Mouse (Mus musculus): ENCODE results near the gene Ube2q1. TPM values are rescaled to one million over a fixed set of nuclear protein-coding genes. Genes with fewer than 3 reads are reported as not detected.

The Ube2q1 gene
- polyA plus RNA-seq (2012; rRNA removed), result 51.7 and 53.2 TPM in 2 replicates

- H3K4me3 ChIP-seq (ENCODE audit: insufficient read depth, low read length), result peak within 1 kb of the TSS; percentile 76
- no peak for TF ChIP-seq CTCF (IDR thresholded peaks at IDR 0.05; ENCODE audit: extremely low read depth, insufficient read depth, low read length)
- peak; percentile 31; the same call in 1 of the 2 replicates for TF ChIP-seq POLR2A (IDR thresholded peaks at IDR 0.05; ENCODE audit: extremely low read depth, insufficient read depth, low read length)
- H3K4me1 ChIP-seq (ENCODE audit: control insufficient read depth, insufficient read depth, low read length), result peaks cover 7% of the 10 kb centered on the region
- peak within 1 kb of the TSS; percentile 78 for H3K27ac ChIP-seq (ENCODE audit: insufficient read depth, low read length)
Measured at GRCm38 (mm10) chr3:89772968-89773709, at the start of gene Ube2q1. Gene Ube2q1 (plus strand): TSS chr3:89773616.

GRCm38 (mm10) chr3:89727028-89727427 is 46.4 kb upstream of the Ube2q1 start:
- TF ChIP-seq CTCF (IDR thresholded peaks at IDR 0.05; ENCODE audit: extremely low read depth, insufficient read depth, low read length), result peak; percentile 47
- no peak for TF ChIP-seq POLR2A (IDR thresholded peaks at IDR 0.05; ENCODE audit: extremely low read depth, insufficient read depth, low read length)
- no peak overlapping the region for H3K4me3 ChIP-seq (ENCODE audit: insufficient read depth, low read length)
- H3K4me1 ChIP-seq (ENCODE audit: control insufficient read depth, insufficient read depth, low read length), result peaks cover 6% of the 10 kb centered on the region
- no peak overlapping the region for H3K27ac ChIP-seq (ENCODE audit: insufficient read depth, low read length)

- no peak for TF ChIP-seq CTCF (IDR thresholded peaks at IDR 0.05; ENCODE audit: extremely low read depth, insufficient read depth, low read length)
- no peak for TF ChIP-seq POLR2A (IDR thresholded peaks at IDR 0.05; ENCODE audit: extremely low read depth, insufficient read depth, low read length)
- Histone ChIP-seq H3K4me1 (ENCODE audit: control insufficient read depth, insufficient read depth, low read length) (peaks cover 5% of the 10 kb centered on the region), H3K4me3 (ENCODE audit: insufficient read depth, low read length) (no peak overlapping the region), H3K27ac (ENCODE audit: insufficient read depth, low read length) (no peak overlapping the region)
Measured at GRCm38 (mm10) chr3:89728848-89729247, 44.6 kb upstream of the Ube2q1 start.

- no peak overlapping the region for H3K27ac ChIP-seq (ENCODE audit: insufficient read depth, low read length)
- peak; percentile 38; the same call in 1 of the 2 replicates for TF ChIP-seq CTCF (IDR thresholded peaks at IDR 0.05; ENCODE audit: extremely low read depth, insufficient read depth, low read length)
- TF ChIP-seq POLR2A (IDR thresholded peaks at IDR 0.05; ENCODE audit: extremely low read depth, insufficient read depth, low read length), result no peak
- H3K4me3 ChIP-seq (ENCODE audit: insufficient read depth, low read length), result peak overlapping the region; percentile 30
- peaks cover 5% of the 10 kb centered on the region for H3K4me1 ChIP-seq (ENCODE audit: control insufficient read depth, insufficient read depth, low read length)
Measured at GRCm38 (mm10) chr3:89730350-89731331, 42.8 kb upstream of the Ube2q1 start.

- peaks cover 5% of the 10 kb centered on the region for H3K4me1 ChIP-seq (ENCODE audit: control insufficient read depth, insufficient read depth, low read length)
- H3K27ac ChIP-seq (ENCODE audit: insufficient read depth, low read length), result no peak overlapping the region
- H3K4me3 ChIP-seq (ENCODE audit: insufficient read depth, low read length), result no peak overlapping the region
- TF ChIP-seq CTCF (IDR thresholded peaks at IDR 0.05; ENCODE audit: extremely low read depth, insufficient read depth, low read length) (no peak), POLR2A (IDR thresholded peaks at IDR 0.05; ENCODE audit: extremely low read depth, insufficient read depth, low read length) (no peak)
Measured at GRCm38 (mm10) chr3:89732091-89732490, 41.3 kb upstream of the Ube2q1 start.

- H3K4me1 ChIP-seq (ENCODE audit: control insufficient read depth, insufficient read depth, low read length), result no peaks in the 10 kb centered on the region
- TF ChIP-seq CTCF (IDR thresholded peaks at IDR 0.05; ENCODE audit: extremely low read depth, insufficient read depth, low read length) (no peak), POLR2A (IDR thresholded peaks at IDR 0.05; ENCODE audit: extremely low read depth, insufficient read depth, low read length) (no peak)
- H3K27ac ChIP-seq (ENCODE audit: insufficient read depth, low read length), result no peak overlapping the region
- no peak overlapping the region for H3K4me3 ChIP-seq (ENCODE audit: insufficient read depth, low read length)
Measured at GRCm38 (mm10) chr3:89738509-89738908, 34.9 kb upstream of the Ube2q1 start.

DNA sequence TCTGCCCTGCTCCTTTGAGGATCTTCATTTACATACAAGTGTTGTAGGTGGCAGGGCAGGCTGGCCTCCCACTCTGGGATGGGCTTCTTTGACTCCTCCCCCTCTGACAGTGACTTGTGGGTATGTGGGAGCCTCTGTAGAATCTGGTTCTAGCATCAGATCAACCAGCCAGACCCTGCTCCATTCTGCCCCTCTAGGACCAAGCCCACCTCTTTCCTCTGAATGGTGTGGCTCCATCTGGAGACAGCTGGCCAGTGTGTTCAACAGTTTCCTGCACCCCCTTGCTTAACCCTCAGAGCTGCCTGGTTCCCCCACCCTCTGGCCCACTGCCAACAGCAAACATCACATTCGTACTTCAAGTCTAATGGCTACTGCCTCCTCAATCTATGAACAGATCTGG is 21.1 kb upstream of the Ube2q1 start:
- Histone ChIP-seq H3K27ac (ENCODE audit: insufficient read depth, low read length) (no peak overlapping the region), H3K4me3 (ENCODE audit: insufficient read depth, low read length) (no peak overlapping the region), H3K4me1 (ENCODE audit: control insufficient read depth, insufficient read depth, low read length) (no peaks in the 10 kb centered on the region)
- TF ChIP-seq CTCF (IDR thresholded peaks at IDR 0.05; ENCODE audit: extremely low read depth, insufficient read depth, low read length), result no peak
- no peak for TF ChIP-seq POLR2A (IDR thresholded peaks at IDR 0.05; ENCODE audit: extremely low read depth, insufficient read depth, low read length)

GRCm38 (mm10) chr3:89755283-89755682 is 18.1 kb upstream of the Ube2q1 start:
- Histone ChIP-seq H3K27ac (ENCODE audit: insufficient read depth, low read length) (no peak overlapping the region), H3K4me3 (ENCODE audit: insufficient read depth, low read length) (no peak overlapping the region), H3K4me1 (ENCODE audit: control insufficient read depth, insufficient read depth, low read length) (no peaks in the 10 kb centered on the region)
- TF ChIP-seq CTCF (IDR thresholded peaks at IDR 0.05; ENCODE audit: extremely low read depth, insufficient read depth, low read length), result no peak
- no peak for TF ChIP-seq POLR2A (IDR thresholded peaks at IDR 0.05; ENCODE audit: extremely low read depth, insufficient read depth, low read length)

DNA sequence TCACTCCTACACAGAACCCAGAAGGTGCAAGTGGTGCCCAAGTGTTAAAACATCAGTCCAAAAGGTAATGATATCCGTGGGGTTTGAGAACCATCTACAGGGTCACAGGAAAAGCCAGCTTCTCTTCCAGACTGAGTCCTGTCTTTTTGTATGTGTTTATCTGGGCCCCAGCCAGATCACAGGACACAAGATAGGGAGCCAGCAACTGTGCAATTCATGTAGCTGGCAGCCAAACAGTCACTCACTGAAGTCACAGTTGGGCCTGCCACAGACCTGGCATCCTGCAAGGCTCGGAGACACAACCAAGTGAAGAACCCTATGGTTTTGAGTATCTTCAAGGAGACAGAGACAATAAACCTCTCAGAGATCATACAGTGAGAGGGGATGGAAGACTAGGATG is 15.6 kb upstream of the Ube2q1 start:
- TF ChIP-seq CTCF (IDR thresholded peaks at IDR 0.05; ENCODE audit: extremely low read depth, insufficient read depth, low read length) (no peak), POLR2A (IDR thresholded peaks at IDR 0.05; ENCODE audit: extremely low read depth, insufficient read depth, low read length) (no peak)
- Histone ChIP-seq H3K4me3 (ENCODE audit: insufficient read depth, low read length) (no peak overlapping the region), H3K27ac (ENCODE audit: insufficient read depth, low read length) (no peak overlapping the region), H3K4me1 (ENCODE audit: control insufficient read depth, insufficient read depth, low read length) (no peaks in the 10 kb centered on the region)

All from cortical plate, adult 2 months (tissue).